Comparison of ENCODE assay signal across 16 mouse cellular contexts in the genomic region with DNA sequence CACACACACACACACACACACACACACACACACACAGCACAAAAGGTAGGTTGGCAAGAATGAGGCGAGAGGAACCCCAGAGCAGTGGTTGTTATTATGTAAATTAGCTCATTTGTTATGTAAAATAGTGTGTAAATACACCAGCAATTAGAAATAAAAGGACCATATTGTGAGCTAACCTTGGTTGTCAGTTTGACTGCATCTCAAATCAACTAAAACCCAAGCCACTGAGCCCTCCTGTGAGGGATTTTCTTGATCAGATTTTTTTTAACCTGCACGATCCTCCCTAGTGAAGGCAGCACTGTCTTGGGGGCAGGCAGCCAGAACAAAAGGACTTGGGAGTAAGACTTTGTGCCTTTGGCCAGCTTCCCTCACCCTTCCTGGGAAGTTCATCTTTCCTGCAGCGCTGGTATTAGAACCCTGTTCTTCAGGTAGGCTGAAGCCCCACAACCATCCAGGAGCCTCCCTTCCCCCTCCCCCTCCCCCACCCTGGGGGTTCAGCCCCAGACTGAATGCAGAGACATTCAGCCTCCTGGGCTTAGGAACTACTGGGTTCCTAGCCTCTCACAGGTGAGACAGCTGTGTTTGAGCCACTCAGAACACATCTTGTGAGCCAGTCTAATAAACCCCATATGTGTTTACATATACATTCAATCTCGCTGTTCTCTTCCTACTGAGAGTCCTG.
DNase-seq lines count a peak whose midpoint lies in the region; ATAC-seq and TF ChIP-seq lines count a peak whose summit lies in the region.
"Had no signal": no experiment of that assay in that cellular context is flagged by ENCODE, and none has a peak within 500 bp of the region (broad histone marks: within the 10 kb centered on the region; RNA-seq: fewer than 3 reads in every experiment).

No protein-coding gene starts in this region.

- intact Hi-C loops in gastrocnemius, adult 2 months (cut with DNase I), result no loop called here

- DNase-seq in embryo, embryonic 10.5 days (ENCODE audit: low spot score), result peak; percentile 7
- no peak for DNase-seq in embryo, embryonic 11 days
- no peak for DNase-seq in neural tube, embryonic 11.5 days (ENCODE audit: low spot score)
- DNase-seq in neural tube, embryonic 10.5 days (ENCODE audit: extremely low spot score, low spot score), result no peak
- no peak for DNase-seq in spleen, postnatal 4 days (ENCODE audit: low spot score in 2 of 2)
- no peak for DNase-seq in layer of hippocampus, postnatal 36 days
- DNase-seq in gastrocnemius, adult 2 months, result no peak
- DNase-seq: cerebellum, adult 11 months; gastrocnemius, postnatal 14 days; kidney, adult 11 months; spleen, adult 18-20 months had no signal

- H3K36me3 ChIP-seq in neural tube, embryonic 11.5 days (ENCODE audit: control insufficient read depth, insufficient read depth, low read length), result no peaks in the 10 kb centered on the region
- H3K36me3 ChIP-seq in forebrain, embryonic 16.5 days (ENCODE audit: control insufficient read depth, insufficient read depth), result no peaks in the 10 kb centered on the region
- H3K36me3 ChIP-seq: heart, embryonic 12.5 days; limb, embryonic 10.5 days; liver, embryonic 12.5 days; lung, embryonic 15.5 days had no signal

- no peak for TF ChIP-seq CTCF in gastrocnemius, adult 2 months (IDR thresholded peaks at IDR 0.05)

- no peak overlapping the region for H3K4me2 ChIP-seq in neural tube, embryonic 11.5 days (ENCODE audit: low read depth)
- no peak overlapping the region for H3K4me2 ChIP-seq in forebrain, embryonic 16.5 days (ENCODE audit: low read length)
- H3K4me2 ChIP-seq: heart, embryonic 12.5 days; liver, embryonic 12.5 days; lung, embryonic 15.5 days had no signal

- H3K27ac ChIP-seq in neural tube, embryonic 11.5 days (ENCODE audit: low read depth, low read length), result no peak overlapping the region
- H3K27ac ChIP-seq in forebrain, embryonic 16.5 days (ENCODE audit: low read length), result no peak overlapping the region
- H3K27ac ChIP-seq in gastrocnemius, adult 2 months, result no peak overlapping the region
- H3K27ac ChIP-seq: limb, embryonic 10.5 days; liver, embryonic 12.5 days; lung, embryonic 15.5 days had no signal

- no peaks in the 10 kb centered on the region for H3K4me1 ChIP-seq in neural tube, embryonic 11.5 days (ENCODE audit: control insufficient read depth, insufficient read depth, low read length)
- peaks cover 3% of the 10 kb centered on the region; the same call in 1 of the 2 replicates for H3K4me1 ChIP-seq in forebrain, embryonic 16.5 days (replicated peaks; ENCODE audit: control insufficient read depth, insufficient read depth, low read length)
- H3K4me1 ChIP-seq: liver, embryonic 12.5 days had no signal

- H3K4me3 ChIP-seq in neural tube, embryonic 11.5 days (ENCODE audit: low read depth, low read length), result no peak overlapping the region
- no peak overlapping the region for H3K4me3 ChIP-seq in forebrain, embryonic 16.5 days (replicated peaks; ENCODE audit: low read length)
- H3K4me3 ChIP-seq in gastrocnemius, adult 2 months, result no peak overlapping the region
- H3K4me3 ChIP-seq: heart, embryonic 12.5 days; limb, embryonic 10.5 days; liver, embryonic 12.5 days; lung, embryonic 15.5 days had no signal

- peak; percentile 55; the same call in 1 of the 2 replicates for ATAC-seq in neural tube, embryonic 11.5 days (ENCODE audit: insufficient read depth, low FRiP score, low TSS enrichment)
- peak; percentile 79 for ATAC-seq in forebrain, embryonic 16.5 days
- ATAC-seq: liver, embryonic 12.5 days had no signal

- H3K9me3 ChIP-seq in neural tube, embryonic 11.5 days (ENCODE audit: control insufficient read depth, low read length), result no peaks in the 10 kb centered on the region; the same call in 1 of the 2 replicates
- no peaks in the 10 kb centered on the region for H3K9me3 ChIP-seq in forebrain, embryonic 16.5 days (ENCODE audit: control insufficient read depth, low read length)
- H3K9me3 ChIP-seq: limb, embryonic 10.5 days; lung, embryonic 15.5 days had no signal

- H3K9ac ChIP-seq in neural tube, embryonic 11.5 days (ENCODE audit: low read length), result no peak overlapping the region
- no peak overlapping the region for H3K9ac ChIP-seq in forebrain, embryonic 16.5 days (replicated peaks; ENCODE audit: low read depth, low read length)
- H3K9ac ChIP-seq: heart, embryonic 12.5 days; liver, embryonic 12.5 days; lung, embryonic 15.5 days had no signal

- WGBS in neural tube, embryonic 11.5 days, result 57% methylated on average over 4 of the region's 4 CpGs
- 32% methylated on average over 4 of the region's 4 CpGs for WGBS in forebrain, embryonic 16.5 days

- no peaks in the 10 kb centered on the region for H3K27me3 ChIP-seq in neural tube, embryonic 11.5 days (ENCODE audit: control insufficient read depth, insufficient read depth, low read length)
- H3K27me3 ChIP-seq in forebrain, embryonic 16.5 days (replicated peaks; ENCODE audit: control insufficient read depth, insufficient read depth, low read length), result no peaks in the 10 kb centered on the region
- H3K27me3 ChIP-seq: heart, embryonic 12.5 days; liver, embryonic 12.5 days; lung, embryonic 15.5 days had no signal
